Mouse (Mus musculus): ENCODE measurements around the gene Dyrk1a. TPM values are rescaled to one million over a fixed set of nuclear protein-coding genes. Genes with fewer than 3 reads are reported as not detected.
A peak's percentile ranks its signal among the peaks of the same experiment; 100 is the strongest.

Gene Dyrk1a
- 10.5 and 10.7 TPM in 2 replicates for polyA plus RNA-seq (2015; fragmentation: Nextera tagmentation; extraction: Ambion mirVana)

- peak within 1 kb of the TSS; percentile 96 for H3K9ac ChIP-seq
- WGBS = under 1% methylated on average over 89 of the region's 133 CpGs
- peak within 1 kb of the TSS; percentile 99 for H3K27ac ChIP-seq (replicated peaks)
- H3K4me1 ChIP-seq (replicated peaks) = peaks cover 33% of the 10 kb centered on the region
- peak; percentile 96 for ATAC-seq (ENCODE audit: low FRiP score, low read depth)
- no peaks in the 10 kb centered on the region for H3K27me3 ChIP-seq
- H3K36me3 ChIP-seq = no peaks in the 10 kb centered on the region
- H3K9me3 ChIP-seq = no peaks in the 10 kb centered on the region
- H3K4me2 ChIP-seq = peak within 1 kb of the TSS; percentile 76
- peak within 1 kb of the TSS; percentile 88 for H3K4me3 ChIP-seq
Measured at GRCm38 (mm10) chr16:94569229-94570176, at the start of gene Dyrk1a. TSS of gene Dyrk1a (plus strand) at chr16:94570010.

GRCm38 (mm10) chr16:94523594-94524377 lies 46.0 kb upstream of the Dyrk1a start:
- Histone ChIP-seq H3K27me3 (no peaks in the 10 kb centered on the region), H3K36me3 (no peaks in the 10 kb centered on the region), H3K4me2 (no peak overlapping the region), H3K27ac (replicated peaks) (no peak overlapping the region), H3K9ac (no peak overlapping the region), H3K9me3 (no peaks in the 10 kb centered on the region), H3K4me3 (no peak overlapping the region), H3K4me1 (replicated peaks) (peaks cover 30% of the 10 kb centered on the region)
- WGBS = 69% methylated on average over 6 of the region's 6 CpGs
- ATAC-seq (ENCODE audit: low FRiP score, low read depth) = no peak

- Histone ChIP-seq H3K27me3 (no peaks in the 10 kb centered on the region), H3K4me2 (peak overlapping the region; percentile 57), H3K4me1 (replicated peaks) (peaks cover 30% of the 10 kb centered on the region), H3K4me3 (no peak overlapping the region), H3K27ac (replicated peaks) (no peak overlapping the region), H3K9ac (no peak overlapping the region), H3K9me3 (no peaks in the 10 kb centered on the region), H3K36me3 (no peaks in the 10 kb centered on the region)
- no peak for ATAC-seq (ENCODE audit: low FRiP score, low read depth)
- 71% methylated on average over 9 of the region's 9 CpGs for WGBS
Measured at GRCm38 (mm10) chr16:94524691-94525090, 45.1 kb upstream of the Dyrk1a start.

GRCm38 (mm10) chr16:94525955-94526343 lies 43.9 kb upstream of the Dyrk1a start:
- WGBS = 0% methylated on average over 24 of the region's 24 CpGs
- peaks cover 30% of the 10 kb centered on the region for H3K4me1 ChIP-seq (replicated peaks)
- H3K9me3 ChIP-seq = no peaks in the 10 kb centered on the region
- H3K27ac ChIP-seq (replicated peaks) = peak overlapping the region; percentile 94
- H3K9ac ChIP-seq = peak overlapping the region; percentile 73
- no peaks in the 10 kb centered on the region for H3K27me3 ChIP-seq
- H3K36me3 ChIP-seq = no peaks in the 10 kb centered on the region
- peak; percentile 81 for ATAC-seq (ENCODE audit: low FRiP score, low read depth)
- peak overlapping the region; percentile 68 for H3K4me3 ChIP-seq
- peak overlapping the region; percentile 57 for H3K4me2 ChIP-seq

- Histone ChIP-seq H3K4me3 (peak within 1 kb of the TSS; percentile 68), H3K9ac (peak within 1 kb of the TSS; percentile 73), H3K9me3 (no peaks in the 10 kb centered on the region), H3K4me2 (peak within 1 kb of the TSS; percentile 57), H3K27ac (replicated peaks) (peak within 1 kb of the TSS; percentile 94), H3K4me1 (replicated peaks) (peaks cover 30% of the 10 kb centered on the region), H3K27me3 (no peaks in the 10 kb centered on the region), H3K36me3 (no peaks in the 10 kb centered on the region)
- peak; percentile 94 for ATAC-seq (ENCODE audit: low FRiP score, low read depth)
- under 1% methylated on average over 92 of the region's 93 CpGs for WGBS
Measured at GRCm38 (mm10) chr16:94526344-94527151, 43.3 kb upstream of the Dyrk1a start, which contains the start of gene Vps26c. TSS of gene Vps26c (minus strand) at chr16:94526830.

- no peak for ATAC-seq (ENCODE audit: low FRiP score, low read depth)
Measured at GRCm38 (mm10) chr16:94527152-94527534, 42.7 kb upstream of the Dyrk1a start.

GRCm38 (mm10) chr16:94527546-94527945 lies 42.3 kb upstream of the Dyrk1a start:
- H3K27ac ChIP-seq (replicated peaks) = peak overlapping the region; percentile 94
- no peaks in the 10 kb centered on the region for H3K36me3 ChIP-seq
- H3K4me1 ChIP-seq (replicated peaks) = peaks cover 30% of the 10 kb centered on the region
- H3K27me3 ChIP-seq = no peaks in the 10 kb centered on the region
- H3K4me2 ChIP-seq = peak overlapping the region; percentile 57
- H3K4me3 ChIP-seq = peak overlapping the region; percentile 68
- H3K9ac ChIP-seq = peak overlapping the region; percentile 73
- no peaks in the 10 kb centered on the region for H3K9me3 ChIP-seq
- 72% methylated on average over 3 of the region's 3 CpGs for WGBS
- ATAC-seq (ENCODE audit: low FRiP score, low read depth) = no peak

More at GRCm38 (mm10) chr16:94527152-94527534, 42.7 kb upstream of the Dyrk1a start:
- 7% methylated on average over 13 of the region's 13 CpGs for WGBS
- H3K9me3 ChIP-seq = no peaks in the 10 kb centered on the region
- peaks cover 30% of the 10 kb centered on the region for H3K4me1 ChIP-seq (replicated peaks)
- H3K36me3 ChIP-seq = no peaks in the 10 kb centered on the region
- peak overlapping the region; percentile 68 for H3K4me3 ChIP-seq
- H3K9ac ChIP-seq = peak overlapping the region; percentile 73
- peak overlapping the region; percentile 57 for H3K4me2 ChIP-seq
- peak overlapping the region; percentile 94 for H3K27ac ChIP-seq (replicated peaks)
- no peaks in the 10 kb centered on the region for H3K27me3 ChIP-seq

GRCm38 (mm10) chr16:94531268-94531667 lies 38.5 kb upstream of the Dyrk1a start:
- WGBS = 80% methylated on average over 4 of the region's 4 CpGs
- Histone ChIP-seq H3K9me3 (no peaks in the 10 kb centered on the region), H3K36me3 (no peaks in the 10 kb centered on the region), H3K4me2 (no peak overlapping the region), H3K4me1 (replicated peaks) (peaks cover 10% of the 10 kb centered on the region), H3K27ac (replicated peaks) (no peak overlapping the region), H3K27me3 (no peaks in the 10 kb centered on the region), H3K9ac (no peak overlapping the region), H3K4me3 (no peak overlapping the region)
- no peak for ATAC-seq (ENCODE audit: low FRiP score, low read depth)

- no peaks in the 10 kb centered on the region for H3K4me1 ChIP-seq (replicated peaks)
- no peak overlapping the region for H3K4me3 ChIP-seq
- 84% methylated on average over 6 of the region's 6 CpGs for WGBS
- no peaks in the 10 kb centered on the region for H3K36me3 ChIP-seq
- no peak overlapping the region for H3K9ac ChIP-seq
- no peaks in the 10 kb centered on the region for H3K27me3 ChIP-seq
- ATAC-seq (ENCODE audit: low FRiP score, low read depth) = no peak
- no peaks in the 10 kb centered on the region for H3K9me3 ChIP-seq
- no peak overlapping the region for H3K27ac ChIP-seq (replicated peaks)
- H3K4me2 ChIP-seq = no peak overlapping the region
Measured at GRCm38 (mm10) chr16:94533679-94534078, 36.1 kb upstream of the Dyrk1a start.

- Histone ChIP-seq H3K36me3 (no peaks in the 10 kb centered on the region), H3K9ac (no peak overlapping the region), H3K4me1 (replicated peaks) (no peaks in the 10 kb centered on the region), H3K4me2 (no peak overlapping the region), H3K4me3 (no peak overlapping the region), H3K9me3 (no peaks in the 10 kb centered on the region), H3K27me3 (no peaks in the 10 kb centered on the region), H3K27ac (replicated peaks) (no peak overlapping the region)
- WGBS = 91% methylated on average over 5 of the region's 5 CpGs
- ATAC-seq (ENCODE audit: low FRiP score, low read depth) = no peak
Measured at GRCm38 (mm10) chr16:94535716-94536115, 34.1 kb upstream of the Dyrk1a start.

- Histone ChIP-seq H3K36me3 (no peaks in the 10 kb centered on the region), H3K4me2 (no peak overlapping the region), H3K27ac (replicated peaks) (no peak overlapping the region), H3K9ac (no peak overlapping the region), H3K4me1 (replicated peaks) (no peaks in the 10 kb centered on the region), H3K9me3 (no peaks in the 10 kb centered on the region), H3K27me3 (no peaks in the 10 kb centered on the region), H3K4me3 (no peak overlapping the region)
- no peak for ATAC-seq (ENCODE audit: low FRiP score, low read depth)
- WGBS = 86% methylated on average over 7 of the region's 7 CpGs
Measured at GRCm38 (mm10) chr16:94536417-94537158, 33.2 kb upstream of the Dyrk1a start.

Data from hindbrain, embryonic 15.5 days (tissue).